Mouse (Mus musculus) heart, embryonic 12.5 days (tissue): ENCODE data around the gene Fancl. TPM values are rescaled to one million over a fixed set of nuclear protein-coding genes. Genes with fewer than 3 reads are reported as not detected.

Source experiments
- ATAC-seq: fragments of 200-750 bp; cut with Nextera tagmentation; 2 replicates; pipeline ENCODE4 v1.8.0; 2017; ENCODE audit warnings: moderate TSS enrichment, moderate library complexity; ENCODE audit not compliant: insufficient number of reproducible peaks, low FRiP score
- H3K27ac ChIP-seq: fragments of 300-500 bp; sonication (generic); 2 replicates; pipeline ENCODE4 v1.5.1; 2016; ENCODE audit warnings: mild to moderate bottlenecking, moderate library complexity; ENCODE audit not compliant: poor library complexity, severe bottlenecking
- H3K27me3 ChIP-seq: fragments of 300-500 bp; sonication (generic); replicated peaks from 2 replicates; pipeline ENCODE4 v1.6.1; 2016; ENCODE audit warnings: mild to moderate bottlenecking, moderate library complexity
- H3K36me3 ChIP-seq: fragments of 300-500 bp; sonication (generic); 2 replicates; pipeline ENCODE4 v1.6.1; 2016; ENCODE audit warnings: mild to moderate bottlenecking, moderate library complexity
- H3K4me1 ChIP-seq: fragments of 300-500 bp; sonication (generic); replicated peaks from 2 replicates; pipeline ENCODE4 v1.6.1; 2016; ENCODE audit warnings: mild to moderate bottlenecking
- H3K4me2 ChIP-seq: fragments of 300-500 bp; sonication (generic); 2 replicates; pipeline ENCODE4 v1.6.1; 2016; ENCODE audit warnings: mild to moderate bottlenecking, moderate library complexity
- H3K4me3 ChIP-seq: fragments of 300-500 bp; sonication (generic); 2 replicates; pipeline ENCODE4 v1.5.1; 2016; ENCODE audit warnings: mild to moderate bottlenecking
- H3K9ac ChIP-seq: fragments of 300-500 bp; sonication (generic); 2 replicates; pipeline ENCODE4 v1.6.1; 2016; ENCODE audit warnings: mild to moderate bottlenecking, moderate library complexity
- H3K9me3 ChIP-seq: fragments of 300-500 bp; sonication (generic); replicated peaks from 2 replicates; pipeline ENCODE4 v1.6.1; 2016; ENCODE audit warnings: mild to moderate bottlenecking, moderate library complexity
- WGBS: fragments of 180-500 bp; shearing (Covaris S2); methylation state at CpG from one replicate; pipeline ENCODE4 v1.1.7; 2016; 5-methylcytosine and 5-hydroxymethylcytosine counted together
- polyA plus RNA-seq: library from polyadenylated mRNA; unstranded; fragments of >200 nt; fragmentation: Nextera tagmentation; extraction: Ambion mirVana; gene quantifications from 2 replicates; pipeline ENCODE4 v1.2.1, GENCODE M21; 2016

The Fancl gene
- polyA plus RNA-seq, 1 experiment from 2014 or later: 24.6 TPM

- H3K4me2 ChIP-seq: no peak overlapping the region
- no peaks in the 10 kb centered on the region for H3K9me3 ChIP-seq
- H3K4me3 ChIP-seq: no peak overlapping the region
- no peaks in the 10 kb centered on the region for H3K27me3 ChIP-seq
- H3K36me3 ChIP-seq: 0 out of 2 replicates have a peak, but pooled peaks cover 2% of the 10 kb centered on the region
- no peak overlapping the region for H3K27ac ChIP-seq
- no peak for ATAC-seq
- H3K9ac ChIP-seq: no peak overlapping the region
- H3K4me1 ChIP-seq: no peaks in the 10 kb centered on the region
Observed at GRCm38 (mm10) chr11:26434229-26434628, 48.3 kb downstream of the Fancl start.

- Histone ChIP-seq H3K27ac (no peak overlapping the region), H3K27me3 (no peaks in the 10 kb centered on the region), H3K9ac (no peak overlapping the region), H3K4me3 (no peak overlapping the region), H3K9me3 (no peaks in the 10 kb centered on the region), H3K4me2 (no peak overlapping the region), H3K4me1 (no peaks in the 10 kb centered on the region), H3K36me3 (0 out of 2 replicates have a peak, but pooled peaks cover 2% of the 10 kb centered on the region)
- no peak for ATAC-seq
- WGBS: 85% methylated on average over 13 of the region's 13 CpGs
Observed at GRCm38 (mm10) chr11:26437818-26438217, 51.9 kb downstream of the Fancl start.

GRCm38 (mm10) chr11:26441121-26441520 is 55.2 kb downstream of the Fancl start:
- H3K9ac ChIP-seq: no peak overlapping the region
- H3K9me3 ChIP-seq: no peaks in the 10 kb centered on the region
- no peak overlapping the region for H3K4me3 ChIP-seq
- 0 out of 2 replicates have a peak, but pooled peaks cover 2% of the 10 kb centered on the region for H3K36me3 ChIP-seq
- no peaks in the 10 kb centered on the region for H3K27me3 ChIP-seq
- ATAC-seq: no peak
- no peaks in the 10 kb centered on the region for H3K4me1 ChIP-seq
- H3K4me2 ChIP-seq: no peak overlapping the region
- no peak overlapping the region for H3K27ac ChIP-seq
- WGBS: 71% methylated on average over 1 of the region's 1 CpGs

- no peak overlapping the region for H3K4me3 ChIP-seq
- no peak overlapping the region for H3K4me2 ChIP-seq
- no peak overlapping the region for H3K27ac ChIP-seq
- H3K9me3 ChIP-seq: no peaks in the 10 kb centered on the region
- H3K27me3 ChIP-seq: no peaks in the 10 kb centered on the region
- H3K9ac ChIP-seq: no peak overlapping the region
- H3K4me1 ChIP-seq: no peaks in the 10 kb centered on the region
- H3K36me3 ChIP-seq: peaks cover 3% of the 10 kb centered on the region; the same call in 1 of the 2 replicates
- ATAC-seq: no peak
Observed at GRCm38 (mm10) chr11:26444374-26444773, 58.4 kb downstream of the Fancl start.

- 84% methylated on average over 3 of the region's 3 CpGs for WGBS
- peaks cover 3% of the 10 kb centered on the region; the same call in 1 of the 2 replicates for H3K36me3 ChIP-seq
- H3K4me2 ChIP-seq: no peak overlapping the region
- no peaks in the 10 kb centered on the region for H3K27me3 ChIP-seq
- no peak overlapping the region for H3K27ac ChIP-seq
- no peak overlapping the region for H3K9ac ChIP-seq
- ATAC-seq: no peak
- no peak overlapping the region for H3K4me3 ChIP-seq
- no peaks in the 10 kb centered on the region for H3K9me3 ChIP-seq
- H3K4me1 ChIP-seq: peaks cover 5% of the 10 kb centered on the region
Observed at GRCm38 (mm10) chr11:26449789-26450188, 63.9 kb downstream of the Fancl start.

GRCm38 (mm10) chr11:26450636-26451035 is 64.7 kb downstream of the Fancl start:
- no peak for ATAC-seq
- Histone ChIP-seq H3K27me3 (no peaks in the 10 kb centered on the region), H3K9ac (no peak overlapping the region), H3K4me3 (no peak overlapping the region), H3K27ac (no peak overlapping the region), H3K36me3 (peaks cover 3% of the 10 kb centered on the region; the same call in 1 of the 2 replicates), H3K4me2 (no peak overlapping the region), H3K4me1 (peaks cover 5% of the 10 kb centered on the region), H3K9me3 (no peaks in the 10 kb centered on the region)
- WGBS: 85% methylated on average over 1 of the region's 1 CpGs

GRCm38 (mm10) chr11:26451228-26451627 is 65.3 kb downstream of the Fancl start:
- no peak for ATAC-seq
- no peak overlapping the region for H3K4me2 ChIP-seq
- no peaks in the 10 kb centered on the region for H3K9me3 ChIP-seq
- peaks cover 3% of the 10 kb centered on the region; the same call in 1 of the 2 replicates for H3K36me3 ChIP-seq
- H3K9ac ChIP-seq: no peak overlapping the region
- no peak overlapping the region for H3K27ac ChIP-seq
- no peak overlapping the region for H3K4me3 ChIP-seq
- WGBS: 71% methylated on average over 2 of the region's 2 CpGs
- H3K4me1 ChIP-seq: peaks cover 5% of the 10 kb centered on the region
- no peaks in the 10 kb centered on the region for H3K27me3 ChIP-seq

GRCm38 (mm10) chr11:26452693-26453092 is 66.8 kb downstream of the Fancl start:
- WGBS: 86% methylated on average over 4 of the region's 4 CpGs
- Histone ChIP-seq H3K36me3 (no peaks in the 10 kb centered on the region), H3K27ac (no peak overlapping the region), H3K9me3 (no peaks in the 10 kb centered on the region), H3K27me3 (no peaks in the 10 kb centered on the region), H3K9ac (no peak overlapping the region), H3K4me3 (no peak overlapping the region), H3K4me2 (no peak overlapping the region), H3K4me1 (peaks cover 5% of the 10 kb centered on the region)
- no peak for ATAC-seq

- no peaks in the 10 kb centered on the region for H3K36me3 ChIP-seq
- no peak overlapping the region for H3K27ac ChIP-seq
- H3K4me2 ChIP-seq: no peak overlapping the region
- H3K4me3 ChIP-seq: no peak overlapping the region
- 77% methylated on average over 4 of the region's 4 CpGs for WGBS
- no peak overlapping the region for H3K9ac ChIP-seq
- H3K27me3 ChIP-seq: no peaks in the 10 kb centered on the region
- ATAC-seq: no peak
- H3K9me3 ChIP-seq: no peaks in the 10 kb centered on the region
- H3K4me1 ChIP-seq: peaks cover 5% of the 10 kb centered on the region
Observed at GRCm38 (mm10) chr11:26454081-26454480, 68.1 kb downstream of the Fancl start.

- Histone ChIP-seq H3K9me3 (no peaks in the 10 kb centered on the region), H3K4me3 (no peak overlapping the region), H3K9ac (no peak overlapping the region), H3K27me3 (no peaks in the 10 kb centered on the region), H3K36me3 (peaks cover 25% of the 10 kb centered on the region), H3K27ac (no peak overlapping the region), H3K4me2 (no peak overlapping the region), H3K4me1 (no peaks in the 10 kb centered on the region)
- 81% methylated on average over 6 of the region's 6 CpGs for WGBS
- ATAC-seq: no peak
Observed at GRCm38 (mm10) chr11:26477037-26477739, 91.3 kb downstream of the Fancl start.

- Histone ChIP-seq H3K9me3 (no peaks in the 10 kb centered on the region), H3K4me3 (no peak overlapping the region), H3K36me3 (peaks cover 4% of the 10 kb centered on the region; the same call in 1 of the 2 replicates), H3K27ac (no peak overlapping the region), H3K27me3 (no peaks in the 10 kb centered on the region), H3K4me2 (no peak overlapping the region), H3K9ac (no peak overlapping the region), H3K4me1 (no peaks in the 10 kb centered on the region)
- ATAC-seq: no peak
- WGBS: 88% methylated on average over 3 of the region's 3 CpGs
Observed at GRCm38 (mm10) chr11:26481691-26482242, 95.8 kb downstream of the Fancl start.
